Mouse (Mus musculus) ES-Bruce4 (cell line): ENCODE data around the gene Mt3.

Source experiments
- CTCF ChIP-seq: IDR thresholded peaks from one replicate; pipeline ENCODE4 v1.8.1; 2011; ENCODE audit warnings: low read depth, low read length
- EP300 ChIP-seq: IDR thresholded peaks from 2 replicates; pipeline ENCODE4 v1.6.1; 2011; ENCODE audit warnings: low read depth, low read length; ENCODE audit not compliant: insufficient read depth

DNA sequence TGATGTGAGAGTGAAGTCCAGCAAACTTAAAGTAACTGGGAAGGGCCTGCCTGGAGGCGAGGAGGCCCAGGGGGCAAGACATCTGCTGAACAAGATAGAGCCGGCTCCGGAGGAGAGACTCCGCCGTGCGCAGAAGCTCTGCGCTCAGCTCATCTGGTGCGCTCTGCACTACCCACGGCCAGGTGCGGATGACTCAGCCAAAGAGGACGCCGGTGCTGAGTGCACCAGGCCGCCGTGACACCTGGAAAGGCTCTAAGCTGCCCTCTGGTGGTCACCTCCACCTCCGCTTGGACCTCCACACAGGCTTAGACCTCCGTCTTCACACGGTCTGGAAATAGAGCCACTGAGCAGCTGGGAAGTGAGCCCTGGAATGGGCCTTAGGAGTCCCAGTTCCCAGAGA lies 34.1 kb downstream of the Mt3 start:
- peak; percentile 84 for TF ChIP-seq CTCF
- TF ChIP-seq EP300 = peak; percentile 96
